Mouse (Mus musculus): ENCODE measurements around the gene Orc1. TPM values are rescaled to one million over a fixed set of nuclear protein-coding genes. Genes with fewer than 3 reads are reported as not detected.
A peak's percentile ranks its signal among the peaks of the same experiment; 100 is the strongest.

The Orc1 gene
- total RNA-seq (2014; rRNA removed), result 0.46 and 1.5 TPM in 2 replicates
- 0.58 and 0.85 TPM in 2 replicates for polyA plus RNA-seq (2015; fragmentation: Nextera tagmentation; extraction: Ambion mirVana)

DNA sequence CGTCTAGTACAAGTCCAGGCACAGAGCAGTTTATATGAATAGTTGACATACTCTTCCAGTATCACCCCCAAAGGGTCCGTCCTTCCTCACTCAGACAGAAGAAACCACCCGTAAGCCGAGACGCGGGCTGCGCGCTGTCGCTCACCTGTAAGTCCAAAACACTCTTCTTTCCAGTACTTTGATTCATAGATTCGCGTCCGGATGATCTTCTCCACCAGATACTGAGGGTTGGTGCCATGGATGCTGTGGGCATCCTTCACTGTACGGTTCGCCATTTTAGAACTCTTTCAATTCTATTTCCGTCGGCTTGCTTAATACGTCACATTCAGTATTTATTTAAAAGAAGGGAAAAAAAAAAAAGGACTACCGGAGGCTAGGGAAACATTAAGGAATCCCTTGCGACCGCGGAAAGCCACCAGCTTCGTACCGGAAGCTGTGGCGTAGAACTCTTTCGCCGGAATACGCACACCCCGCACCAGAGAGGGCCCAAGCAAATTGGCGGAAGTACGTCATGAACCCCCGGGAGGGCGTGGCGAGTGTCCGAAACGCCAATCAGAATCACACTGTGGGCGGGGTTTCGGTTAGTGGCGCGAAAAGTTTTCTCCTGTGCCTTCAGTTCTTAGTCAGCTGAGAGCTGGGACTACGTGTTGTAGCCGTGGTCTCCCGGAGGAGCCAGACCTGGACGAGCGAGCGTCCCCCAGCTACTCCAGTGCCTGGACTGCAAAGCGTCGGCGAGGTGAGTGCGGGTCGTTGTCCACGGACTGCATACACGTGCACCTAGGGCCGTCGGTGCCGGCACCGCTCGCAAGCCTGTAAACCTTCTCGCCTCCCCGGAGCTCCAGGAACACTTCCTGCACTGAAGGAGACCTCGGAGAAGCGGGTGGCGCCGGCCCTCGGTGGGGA lies at the start of gene Orc1, which contains the start of gene Prpf38a:
Orc1 (plus strand) TSS at position 584 of the 903 bp plus-strand sequence.
Prpf38a (minus strand) TSS at position 497 of the 903 bp plus-strand sequence.
- ATAC-seq (peak; percentile 99), DNase-seq (peak; percentile 98)
- H3K4me1 ChIP-seq (ENCODE audit: insufficient read depth), result peaks cover 9% of the 10 kb centered on the region
- peaks cover 11% of the 10 kb centered on the region; the same call in 1 of the 2 replicates for H3K36me3 ChIP-seq (ENCODE audit: insufficient read depth)
- WGBS, result 1% methylated on average over 64 of the region's 64 CpGs
- H3K9ac ChIP-seq, result peak within 1 kb of the TSS; percentile 72
- H3K27me3 ChIP-seq (ENCODE audit: insufficient read depth, low read length), result no peaks in the 10 kb centered on the region
- H3K4me3 ChIP-seq (ENCODE audit: low read depth, low read length), result peak within 1 kb of the TSS; percentile 91
- peak within 1 kb of the TSS; percentile 96 for H3K4me2 ChIP-seq (ENCODE audit: low read depth)
- no peaks in the 10 kb centered on the region for H3K9me3 ChIP-seq (ENCODE audit: low read length)
- TF ChIP-seq CTCF (IDR thresholded peaks at IDR 0.05; ENCODE audit: low read depth), result no peak
- H3K27ac ChIP-seq (ENCODE audit: low read depth, low read length), result peak within 1 kb of the TSS; percentile 72

DNA sequence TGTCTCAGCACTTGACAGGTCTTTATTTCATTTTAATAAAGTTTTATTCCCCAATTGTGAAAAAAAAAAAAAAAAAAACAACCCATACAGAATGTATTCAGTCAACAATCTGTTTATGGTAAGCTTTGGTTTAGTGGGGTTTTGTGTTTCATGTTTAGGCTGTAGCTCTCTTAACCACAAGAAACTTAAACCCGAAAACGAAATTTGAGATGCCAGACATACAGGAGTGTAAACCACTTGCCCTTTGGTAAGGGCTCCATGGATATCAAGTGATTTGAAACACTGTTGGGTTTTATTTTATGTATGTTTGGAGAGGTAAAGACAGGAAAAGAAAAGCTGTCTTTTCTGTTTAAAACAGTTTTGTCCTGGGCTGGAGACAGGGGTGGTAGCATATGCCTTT lies 39.5 kb upstream of the Orc1 start:
- H3K4me2 ChIP-seq (ENCODE audit: low read depth), result no peak overlapping the region
- 96% methylated on average over 2 of the region's 2 CpGs for WGBS
- ATAC-seq (no peak), DNase-seq (no peak)
- no peaks in the 10 kb centered on the region for H3K27me3 ChIP-seq (ENCODE audit: insufficient read depth, low read length)
- no peak overlapping the region for H3K27ac ChIP-seq (ENCODE audit: low read depth, low read length)
- H3K36me3 ChIP-seq (ENCODE audit: insufficient read depth), result peaks cover 11% of the 10 kb centered on the region; the same call in 1 of the 2 replicates
- H3K4me1 ChIP-seq (ENCODE audit: insufficient read depth), result no peaks in the 10 kb centered on the region
- no peak for TF ChIP-seq CTCF (IDR thresholded peaks at IDR 0.05; ENCODE audit: low read depth)
- H3K9me3 ChIP-seq (ENCODE audit: low read length), result no peaks in the 10 kb centered on the region
- H3K4me3 ChIP-seq (ENCODE audit: low read depth, low read length), result no peak overlapping the region
- H3K9ac ChIP-seq, result no peak overlapping the region

DNA sequence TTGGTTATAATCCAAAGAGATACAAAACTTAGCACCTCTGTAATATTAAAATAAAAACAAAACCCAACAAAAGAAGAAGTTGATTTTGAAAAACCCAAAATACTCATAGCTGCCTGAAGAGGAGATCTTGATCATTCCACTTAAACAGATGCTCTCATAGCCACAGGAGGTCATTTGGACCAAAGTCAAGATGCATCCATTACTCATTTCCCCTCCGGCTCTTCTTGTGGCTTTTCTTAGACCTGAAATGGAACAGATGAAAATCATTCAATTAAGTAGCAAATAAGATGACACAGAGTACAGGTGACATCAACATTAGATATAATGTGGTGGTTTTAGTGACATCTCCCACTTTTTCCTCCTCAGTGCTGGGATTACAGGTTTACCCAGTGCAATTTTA lies 14.2 kb upstream of the Orc1 start:
- ATAC-seq, result no peak
- Histone ChIP-seq H3K4me1 (ENCODE audit: insufficient read depth) (no peaks in the 10 kb centered on the region), H3K9ac (no peak overlapping the region), H3K27ac (ENCODE audit: low read depth, low read length) (no peak overlapping the region), H3K4me3 (ENCODE audit: low read depth, low read length) (no peak overlapping the region), H3K36me3 (ENCODE audit: insufficient read depth) (peaks cover 55% of the 10 kb centered on the region), H3K4me2 (ENCODE audit: low read depth) (no peak overlapping the region), H3K9me3 (ENCODE audit: low read length) (no peaks in the 10 kb centered on the region), H3K27me3 (ENCODE audit: insufficient read depth, low read length) (no peaks in the 10 kb centered on the region)
- no peak for DNase-seq
- no peak for TF ChIP-seq CTCF (IDR thresholded peaks at IDR 0.05; ENCODE audit: low read depth)
- 80% methylated on average over 1 of the region's 1 CpGs for WGBS

DNA sequence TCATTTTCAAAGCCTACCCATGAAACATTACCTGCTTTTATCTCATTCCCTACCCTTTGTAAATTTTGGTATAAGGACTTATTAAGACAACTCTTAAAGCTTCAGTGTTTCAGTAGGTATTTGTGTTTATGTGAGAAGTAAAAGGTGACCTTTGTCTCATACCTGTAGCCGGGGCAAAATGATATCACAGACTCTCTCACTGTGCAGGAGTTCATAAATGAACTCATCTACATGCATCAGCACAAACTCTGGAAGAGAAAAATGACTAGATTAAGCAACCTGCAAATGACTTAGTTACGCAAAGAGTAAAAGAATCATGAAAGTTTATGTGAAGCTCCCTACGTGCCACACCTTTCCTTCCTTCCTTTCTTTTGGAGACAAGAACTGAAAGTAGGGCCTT lies 6.6 kb upstream of the Orc1 start:
- H3K27me3 ChIP-seq (ENCODE audit: insufficient read depth, low read length), result no peaks in the 10 kb centered on the region
- H3K9ac ChIP-seq, result no peak overlapping the region
- no peak overlapping the region for H3K27ac ChIP-seq (ENCODE audit: low read depth, low read length)
- TF ChIP-seq CTCF (IDR thresholded peaks at IDR 0.05; ENCODE audit: low read depth), result no peak
- no peak for ATAC-seq
- no peak for DNase-seq
- 96% methylated on average over 3 of the region's 3 CpGs for whole genome bisulfite sequencing
- H3K9me3 ChIP-seq (ENCODE audit: low read length), result no peaks in the 10 kb centered on the region
- H3K4me1 ChIP-seq (ENCODE audit: insufficient read depth), result peaks cover 6% of the 10 kb centered on the region
- no peak overlapping the region for H3K4me3 ChIP-seq (ENCODE audit: low read depth, low read length)
- H3K4me2 ChIP-seq (ENCODE audit: low read depth), result no peak overlapping the region
- H3K36me3 ChIP-seq (ENCODE audit: insufficient read depth), result peaks cover 51% of the 10 kb centered on the region

DNA sequence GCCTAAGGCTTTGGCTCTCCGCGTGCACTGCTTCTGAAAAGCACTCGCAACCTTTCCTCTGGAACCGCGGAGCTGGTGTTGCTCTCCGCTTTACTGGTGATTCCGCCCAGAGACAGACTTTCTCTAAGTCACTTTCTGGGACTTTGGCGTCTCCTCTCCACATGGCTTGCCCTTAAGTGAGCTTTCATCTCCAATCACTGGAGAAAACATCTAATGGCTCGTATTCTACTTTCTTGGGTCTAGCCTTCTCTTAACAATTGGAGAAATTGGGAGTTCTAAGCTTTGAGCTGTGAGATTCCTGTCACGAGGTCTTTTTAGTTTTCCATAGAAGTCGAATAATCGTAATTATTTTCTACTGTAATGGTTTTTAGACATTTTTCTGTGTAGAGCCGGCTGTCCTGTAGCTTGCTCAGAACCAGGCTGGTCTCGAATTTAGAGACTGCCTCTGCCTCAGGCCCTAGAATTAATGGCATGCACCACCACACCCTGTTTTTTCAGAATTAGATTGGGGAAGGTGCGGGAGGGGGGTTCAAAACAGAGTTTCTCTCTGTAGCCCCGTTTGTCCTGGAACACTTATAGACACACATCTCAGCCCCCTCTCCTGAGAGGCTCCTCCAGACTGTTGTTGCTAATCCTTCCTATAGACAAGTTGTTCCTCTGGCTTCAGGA lies 654 bp downstream of the Orc1 start:
- peak overlapping the region; percentile 96 for H3K4me2 ChIP-seq (ENCODE audit: low read depth)
- ATAC-seq (no peak), DNase-seq (no peak)
- peaks cover 9% of the 10 kb centered on the region for H3K4me1 ChIP-seq (ENCODE audit: insufficient read depth)
- H3K4me3 ChIP-seq (ENCODE audit: low read depth, low read length), result peak overlapping the region; percentile 91
- H3K27me3 ChIP-seq (ENCODE audit: insufficient read depth, low read length), result no peaks in the 10 kb centered on the region
- H3K9ac ChIP-seq, result 0 out of 2 replicates have a peak overlapping the region, but pooled peaks have one; percentile 72
- H3K9me3 ChIP-seq (ENCODE audit: low read length), result no peaks in the 10 kb centered on the region
- H3K36me3 ChIP-seq (ENCODE audit: insufficient read depth), result peaks cover 6% of the 10 kb centered on the region; the same call in 1 of the 2 replicates
- under 1% methylated on average over 16 of the region's 16 CpGs for WGBS
- no peak for TF ChIP-seq CTCF (IDR thresholded peaks at IDR 0.05; ENCODE audit: low read depth)
- no peak overlapping the region for H3K27ac ChIP-seq (ENCODE audit: low read depth, low read length)

DNA sequence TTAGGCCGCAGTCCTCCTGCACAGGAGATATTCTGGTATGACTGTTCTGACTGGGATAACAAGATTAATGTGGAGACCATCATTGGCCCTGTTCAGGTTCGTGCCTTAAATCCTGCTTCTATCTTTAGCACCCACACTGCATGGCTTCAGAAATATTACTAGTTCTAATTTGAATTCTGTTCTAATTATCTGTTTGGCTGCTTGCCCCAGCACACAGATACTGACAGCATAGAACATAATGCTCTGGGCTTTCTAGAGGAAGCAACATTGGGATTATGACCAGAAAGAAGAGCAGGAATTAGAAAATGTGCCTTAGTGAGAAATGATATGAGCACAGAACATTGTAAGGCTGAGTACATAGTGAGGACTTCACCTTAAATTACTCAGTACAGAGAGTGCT lies 14.2 kb downstream of the Orc1 start:
- no peaks in the 10 kb centered on the region for H3K27me3 ChIP-seq (ENCODE audit: insufficient read depth, low read length)
- no peaks in the 10 kb centered on the region for H3K4me1 ChIP-seq (ENCODE audit: insufficient read depth)
- WGBS, result 93% methylated on average over 2 of the region's 2 CpGs
- TF ChIP-seq CTCF (IDR thresholded peaks at IDR 0.05; ENCODE audit: low read depth), result no peak
- no peak for DNase-seq
- no peaks in the 10 kb centered on the region for H3K36me3 ChIP-seq (ENCODE audit: insufficient read depth)
- no peak overlapping the region for H3K4me2 ChIP-seq (ENCODE audit: low read depth)
- no peak overlapping the region for H3K4me3 ChIP-seq (ENCODE audit: low read depth, low read length)
- ATAC-seq, result no peak
- no peak overlapping the region for H3K27ac ChIP-seq (ENCODE audit: low read depth, low read length)
- H3K9me3 ChIP-seq (ENCODE audit: low read length), result no peaks in the 10 kb centered on the region
- no peak overlapping the region for H3K9ac ChIP-seq

DNA sequence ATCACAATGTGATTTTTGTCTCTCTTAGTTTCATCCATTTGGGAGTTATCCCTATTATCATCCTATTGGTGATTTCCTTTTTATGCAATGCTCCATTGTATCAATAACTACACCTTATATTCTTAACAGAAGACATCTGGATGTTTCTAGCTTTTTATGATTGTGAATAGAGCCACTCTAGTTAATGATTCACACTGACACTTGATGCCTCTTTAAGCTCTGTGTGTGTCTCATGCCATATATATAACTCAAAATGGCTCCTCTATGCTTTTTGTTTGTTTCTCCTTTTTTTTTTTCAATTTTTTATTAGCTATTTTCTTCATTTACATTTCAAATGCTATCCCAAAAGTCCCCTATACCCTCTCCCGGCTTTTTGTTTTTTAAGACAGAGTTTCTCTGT lies 16.6 kb downstream of the Orc1 start:
- Histone ChIP-seq H3K4me3 (ENCODE audit: low read depth, low read length) (no peak overlapping the region), H3K27ac (ENCODE audit: low read depth, low read length) (no peak overlapping the region), H3K9me3 (ENCODE audit: low read length) (no peaks in the 10 kb centered on the region), H3K9ac (no peak overlapping the region), H3K36me3 (ENCODE audit: insufficient read depth) (no peaks in the 10 kb centered on the region), H3K27me3 (ENCODE audit: insufficient read depth, low read length) (no peaks in the 10 kb centered on the region), H3K4me1 (ENCODE audit: insufficient read depth) (no peaks in the 10 kb centered on the region), H3K4me2 (ENCODE audit: low read depth) (no peak overlapping the region)
- 90% methylated on average over 1 of the region's 1 CpGs for WGBS
- no peak for TF ChIP-seq CTCF (IDR thresholded peaks at IDR 0.05; ENCODE audit: low read depth)
- no peak for DNase-seq
- ATAC-seq, result no peak
